Mouse (Mus musculus): Measurements from ENCODE around the gene Khdrbs2.

GRCm38 (mm10) chr1:32693806-32694205, 521.3 kb downstream of the Khdrbs2 start:
- TF ChIP-seq CTCF (IDR thresholded peaks at IDR 0.05; ENCODE audit: borderline replicate concordance, insufficient read depth, low read depth, low read length) (no peak), POLR2A (IDR thresholded peaks at IDR 0.05; ENCODE audit: borderline replicate concordance, insufficient read depth, low read length) (no peak)
